Comparison of ENCODE assay signal across 22 mouse cellular contexts in the genomic region with DNA sequence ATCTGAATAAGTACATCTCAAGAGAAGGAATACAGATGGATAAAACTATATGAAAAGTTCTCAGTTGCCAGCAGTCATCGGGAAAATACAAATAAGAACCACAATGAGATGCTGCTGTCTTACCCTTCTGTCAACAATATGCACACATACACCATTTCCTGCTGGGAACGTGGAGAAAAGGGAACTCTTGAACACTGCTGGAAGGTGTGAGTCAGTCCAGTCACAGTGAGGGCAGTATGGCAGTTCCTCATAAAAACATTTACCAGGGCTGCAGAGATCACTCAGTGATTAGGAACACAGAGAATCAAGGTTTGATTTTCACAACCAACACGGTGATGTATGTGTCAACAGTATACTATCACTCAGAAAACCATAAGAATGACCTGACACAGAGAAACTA. TPM values are rescaled to one million over a fixed set of nuclear protein-coding genes. Genes with fewer than 3 reads are reported as not detected.
"Had no signal": no experiment of that assay in that cellular context is flagged by ENCODE, and none has a peak within 500 bp of the region (broad histone marks: within the 10 kb centered on the region; RNA-seq: fewer than 3 reads in every experiment).

No protein-coding gene starts in this region.

- ATAC-seq: liver, postnatal 0 days; midbrain, embryonic 13.5 days; midbrain, embryonic 15.5 days had no signal

- H3K4me1 ChIP-seq: liver, embryonic 15.5 days; megakaryocyte, embryonic 14.5 days; midbrain, embryonic 13.5 days; midbrain, embryonic 15.5 days; neural tube, embryonic 12.5 days; stomach, embryonic 15.5 days had no signal

- H3K27ac ChIP-seq: liver, embryonic 15.5 days; midbrain, embryonic 13.5 days; midbrain, embryonic 15.5 days; neural tube, embryonic 12.5 days; stomach, embryonic 15.5 days; stomach, postnatal 0 days had no signal

- H3K4me3 ChIP-seq: liver, embryonic 15.5 days; midbrain, embryonic 13.5 days; midbrain, embryonic 15.5 days; neural tube, embryonic 12.5 days; stomach, embryonic 15.5 days had no signal

- DNase-seq: liver, postnatal 0 days; lung, embryonic 14.5 days; lung, postnatal 10 days; lung, postnatal 4 days; retina, postnatal 1 day; right cerebral cortex, adult 18-20 months; right cerebral cortex, postnatal 25 days; right cerebral cortex, postnatal 4 days; spleen, adult 18-20 months; thymus, adult 2 months; thymus, postnatal 25 days; thymus, postnatal 4 days had no signal

RNA-seq across cellular contexts. Expression of gene Fbxl13, which starts 34.4 kb away (rescaled TPM):
- total RNA-seq: monocyte, adult 5-6 weeks; neutrophil, adult 5-6 weeks had no signal
- polyA plus RNA-seq: small intestine, adult 2 months had no signal
